Mouse (Mus musculus): ENCODE data around the gene Pgm2l1. TPM values are rescaled to one million over a fixed set of nuclear protein-coding genes. Genes with fewer than 3 reads are reported as not detected.

The Pgm2l1 gene
- polyA plus RNA-seq, 1 experiment from 2014 or later, result 0.96 TPM

DNA sequence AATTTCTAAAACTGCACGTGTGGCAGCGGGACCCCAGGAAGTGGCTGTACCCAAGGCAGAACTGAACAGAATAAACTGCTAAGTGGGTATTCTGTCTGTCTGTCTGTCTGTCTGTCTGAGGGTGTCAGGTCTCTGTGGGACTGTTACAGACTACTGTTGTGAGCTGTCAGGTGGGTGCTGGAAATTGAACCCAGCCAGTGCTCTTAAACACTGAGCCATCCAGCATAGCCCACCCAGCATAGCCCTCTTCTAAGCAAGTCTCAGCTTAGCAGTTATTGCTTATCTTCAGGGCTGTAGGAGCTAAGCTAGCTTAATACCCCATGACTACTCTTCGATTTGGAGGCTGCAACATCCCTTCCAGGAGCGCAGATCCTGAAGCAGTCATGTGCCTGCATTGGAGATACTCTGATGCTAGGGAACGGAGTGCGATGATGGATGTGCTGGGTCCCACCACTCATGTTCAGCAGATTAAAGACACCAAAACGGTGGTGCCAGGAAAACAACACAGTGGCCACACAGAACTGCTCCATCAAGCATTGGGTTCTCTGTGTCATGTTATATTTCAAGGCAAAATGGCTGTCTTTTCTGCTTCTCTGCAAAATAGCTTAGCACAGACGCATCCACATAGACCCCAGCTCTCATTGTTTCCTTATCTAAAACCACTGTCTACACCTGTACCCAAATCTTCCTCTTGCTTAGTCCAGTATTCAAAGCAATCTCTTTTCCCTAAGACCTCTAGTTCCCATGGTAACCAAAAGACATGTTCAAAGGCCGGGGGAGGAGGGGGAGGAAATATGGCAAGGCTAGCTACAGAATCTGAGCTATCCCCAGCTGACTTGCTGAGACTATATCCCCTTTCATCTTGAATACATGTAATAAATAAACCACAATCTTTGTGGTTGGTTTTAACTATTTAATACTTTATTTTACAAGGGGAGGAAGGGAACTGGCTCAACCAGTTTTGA, 10.3 kb upstream of the Pgm2l1 start:
- Histone ChIP-seq H3K4me3 (ENCODE audit: low read depth, low read length) (no peak overlapping the region), H3K36me3 (replicated peaks; ENCODE audit: insufficient read depth, low read length) (no peaks in the 10 kb centered on the region), H3K9ac (replicated peaks) (no peak overlapping the region), H3K4me2 (ENCODE audit: low read depth, low read length) (no peak overlapping the region), H3K9me3 (ENCODE audit: low read length) (no peaks in the 10 kb centered on the region), H3K4me1 (ENCODE audit: insufficient read depth) (peaks cover 3% of the 10 kb centered on the region; the same call in 1 of the 2 replicates), H3K27ac (ENCODE audit: low read depth) (no peak overlapping the region), H3K27me3 (ENCODE audit: insufficient read depth, low read length) (no peaks in the 10 kb centered on the region)
- TF ChIP-seq EP300 (IDR thresholded peaks at IDR 0.05; ENCODE audit: low read depth) (no peak), CTCF (IDR thresholded peaks at IDR 0.05; ENCODE audit: low read depth) (no peak)
- DNase-seq, result no peak
- WGBS (ENCODE audit: insufficient replicate concordance), result 69% methylated on average over 9 of the region's 9 CpGs
- ATAC-seq, result no peak

- Histone ChIP-seq H3K4me1 (ENCODE audit: insufficient read depth) (peaks cover 9% of the 10 kb centered on the region), H3K27ac (ENCODE audit: low read depth) (peak overlapping the region; percentile 97), H3K4me3 (ENCODE audit: low read depth, low read length) (peak overlapping the region; percentile 93), H3K9me3 (ENCODE audit: low read length) (no peaks in the 10 kb centered on the region), H3K27me3 (ENCODE audit: insufficient read depth, low read length) (no peaks in the 10 kb centered on the region), H3K36me3 (replicated peaks; ENCODE audit: insufficient read depth, low read length) (no peaks in the 10 kb centered on the region), H3K4me2 (ENCODE audit: low read depth, low read length) (peak overlapping the region; percentile 100), H3K9ac (replicated peaks) (peak overlapping the region; percentile 85)
- WGBS (ENCODE audit: insufficient replicate concordance), result 3% methylated on average over 23 of the region's 23 CpGs
- ATAC-seq (peak; percentile 32), DNase-seq (peak; percentile 47)
- no peak for TF ChIP-seq EP300 (IDR thresholded peaks at IDR 0.05; ENCODE audit: low read depth)
- TF ChIP-seq CTCF (IDR thresholded peaks at IDR 0.05; ENCODE audit: low read depth), result no peak
Observed at GRCm38 (mm10) chr7:100227896-100228525, 817 bp downstream of the Pgm2l1 start.

GRCm38 (mm10) chr7:100228957-100229356, 1.8 kb downstream of the Pgm2l1 start:
- H3K27ac ChIP-seq (ENCODE audit: low read depth), result no peak overlapping the region
- peak overlapping the region; percentile 100 for H3K4me2 ChIP-seq (ENCODE audit: low read depth, low read length)
- TF ChIP-seq CTCF (IDR thresholded peaks at IDR 0.05; ENCODE audit: low read depth) (no peak), EP300 (IDR thresholded peaks at IDR 0.05; ENCODE audit: low read depth) (peak; percentile 13; the same call in 1 of the 2 replicates)
- no peak overlapping the region for H3K9ac ChIP-seq (replicated peaks)
- no peaks in the 10 kb centered on the region for H3K27me3 ChIP-seq (ENCODE audit: insufficient read depth, low read length)
- H3K4me1 ChIP-seq (ENCODE audit: insufficient read depth), result peaks cover 11% of the 10 kb centered on the region
- no peaks in the 10 kb centered on the region for H3K9me3 ChIP-seq (ENCODE audit: low read length)
- H3K4me3 ChIP-seq (ENCODE audit: low read depth, low read length), result peak overlapping the region; percentile 93
- 44% methylated on average over 3 of the region's 3 CpGs for WGBS (ENCODE audit: insufficient replicate concordance)
- no peak for ATAC-seq
- H3K36me3 ChIP-seq (replicated peaks; ENCODE audit: insufficient read depth, low read length), result no peaks in the 10 kb centered on the region
- no peak for DNase-seq

DNA sequence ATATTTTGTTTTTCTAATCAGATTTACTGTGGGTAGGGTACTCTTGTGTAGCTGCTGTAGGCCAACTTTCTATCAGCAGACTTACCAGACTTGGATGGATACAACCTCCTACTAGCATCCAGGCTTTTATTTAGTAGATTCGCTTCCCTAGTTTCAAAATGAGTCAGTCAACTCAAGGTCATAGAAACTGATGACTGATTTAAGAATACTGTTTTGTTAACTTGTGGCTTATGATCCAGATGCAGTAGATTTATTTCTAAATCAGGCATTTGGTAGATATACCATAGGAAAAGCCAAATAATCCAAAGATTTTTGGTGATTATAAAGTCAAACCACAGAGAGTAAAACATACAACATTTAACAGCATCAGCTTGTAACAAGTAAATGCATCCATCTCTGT, 3.5 kb downstream of the Pgm2l1 start:
- H3K4me2 ChIP-seq (ENCODE audit: low read depth, low read length), result no peak overlapping the region
- ATAC-seq (no peak), DNase-seq (no peak)
- H3K9ac ChIP-seq (replicated peaks), result no peak overlapping the region
- no peak overlapping the region for H3K27ac ChIP-seq (ENCODE audit: low read depth)
- 86% methylated on average over 1 of the region's 1 CpGs for WGBS (ENCODE audit: insufficient replicate concordance)
- no peaks in the 10 kb centered on the region for H3K27me3 ChIP-seq (ENCODE audit: insufficient read depth, low read length)
- H3K9me3 ChIP-seq (ENCODE audit: low read length), result no peaks in the 10 kb centered on the region
- no peak for TF ChIP-seq EP300 (IDR thresholded peaks at IDR 0.05; ENCODE audit: low read depth)
- TF ChIP-seq CTCF (IDR thresholded peaks at IDR 0.05; ENCODE audit: low read depth), result no peak
- H3K4me1 ChIP-seq (ENCODE audit: insufficient read depth), result peaks cover 12% of the 10 kb centered on the region
- H3K4me3 ChIP-seq (ENCODE audit: low read depth, low read length), result no peak overlapping the region
- no peaks in the 10 kb centered on the region for H3K36me3 ChIP-seq (replicated peaks; ENCODE audit: insufficient read depth, low read length)

GRCm38 (mm10) chr7:100231661-100232060, 4.5 kb downstream of the Pgm2l1 start:
- Histone ChIP-seq H3K9ac (replicated peaks) (no peak overlapping the region), H3K4me3 (ENCODE audit: low read depth, low read length) (no peak overlapping the region), H3K27me3 (ENCODE audit: insufficient read depth, low read length) (no peaks in the 10 kb centered on the region), H3K4me1 (ENCODE audit: insufficient read depth) (peaks cover 10% of the 10 kb centered on the region), H3K27ac (ENCODE audit: low read depth) (no peak overlapping the region), H3K4me2 (ENCODE audit: low read depth, low read length) (no peak overlapping the region), H3K36me3 (replicated peaks; ENCODE audit: insufficient read depth, low read length) (no peaks in the 10 kb centered on the region), H3K9me3 (ENCODE audit: low read length) (no peaks in the 10 kb centered on the region)
- ATAC-seq (no peak), DNase-seq (no peak)
- no peak for TF ChIP-seq EP300 (IDR thresholded peaks at IDR 0.05; ENCODE audit: low read depth)
- 67% methylated on average over 1 of the region's 1 CpGs for WGBS (ENCODE audit: insufficient replicate concordance)

DNA sequence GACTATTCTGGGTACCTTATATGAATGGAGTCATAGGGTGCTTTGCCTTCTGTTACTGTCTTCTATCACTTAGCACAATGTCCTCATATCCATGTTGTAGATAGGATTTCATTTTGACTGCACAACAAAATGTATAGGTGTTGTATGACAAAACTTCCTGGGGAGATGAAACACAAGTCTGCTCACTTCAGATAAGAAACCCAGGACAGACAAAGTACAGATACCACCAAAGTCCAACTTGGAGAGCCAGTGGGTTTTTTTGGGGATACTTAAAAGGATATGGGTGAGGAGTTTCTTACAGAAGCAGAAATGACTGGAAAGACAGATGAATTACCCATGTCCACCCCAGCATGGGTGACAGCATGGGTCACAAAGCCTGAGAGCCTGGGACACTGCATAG, 6.5 kb downstream of the Pgm2l1 start:
- TF ChIP-seq CTCF (IDR thresholded peaks at IDR 0.05; ENCODE audit: low read depth) (no peak), EP300 (IDR thresholded peaks at IDR 0.05; ENCODE audit: low read depth) (peak; percentile 18; the same call in 1 of the 2 replicates)
- Histone ChIP-seq H3K4me1 (ENCODE audit: insufficient read depth) (peaks cover 3% of the 10 kb centered on the region; the same call in 1 of the 2 replicates), H3K27me3 (ENCODE audit: insufficient read depth, low read length) (no peaks in the 10 kb centered on the region), H3K9me3 (ENCODE audit: low read length) (no peaks in the 10 kb centered on the region), H3K9ac (replicated peaks) (no peak overlapping the region), H3K4me3 (ENCODE audit: low read depth, low read length) (no peak overlapping the region), H3K4me2 (ENCODE audit: low read depth, low read length) (no peak overlapping the region), H3K27ac (ENCODE audit: low read depth) (no peak overlapping the region), H3K36me3 (replicated peaks; ENCODE audit: insufficient read depth, low read length) (no peaks in the 10 kb centered on the region)
- ATAC-seq, result no peak
- no peak for DNase-seq
